Mouse (Mus musculus) skeletal muscle tissue, adult 2 months (tissue): ENCODE data around the gene Ccm2.
A peak's percentile ranks its signal among the peaks of the same experiment; 100 is the strongest.

Experiments
- DNase-seq: peaks from one replicate; pipeline ENCODE4 v3.0.0-alpha.2; 2012; ENCODE audit warnings: low read depth, low spot score

Gene Ccm2

GRCm38 (mm10) chr11:6581560-6581959 lies 34.9 kb downstream of the Ccm2 start:
- DNase-seq: no peak

DNA sequence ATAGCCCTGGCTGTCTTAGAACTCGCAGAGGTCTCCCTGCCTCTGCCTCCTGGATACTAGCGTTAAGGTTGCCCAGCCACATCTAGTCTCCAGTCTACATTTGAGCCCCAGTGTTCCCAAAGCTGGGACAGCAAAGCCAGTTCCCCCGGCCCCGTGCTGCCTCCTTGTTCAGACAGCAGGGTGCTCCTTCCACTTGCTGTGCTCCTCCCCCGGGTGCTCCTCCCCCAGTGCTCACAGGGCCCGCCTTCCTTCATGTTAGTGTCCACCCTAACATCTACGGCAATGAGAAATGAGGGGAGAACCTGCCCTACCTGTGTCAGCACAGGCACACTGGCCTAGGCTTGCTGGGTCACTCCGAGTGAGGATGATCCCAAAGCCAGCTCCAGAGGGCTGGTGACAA lies 39.1 kb downstream of the Ccm2 start:
- DNase-seq: no peak

DNA sequence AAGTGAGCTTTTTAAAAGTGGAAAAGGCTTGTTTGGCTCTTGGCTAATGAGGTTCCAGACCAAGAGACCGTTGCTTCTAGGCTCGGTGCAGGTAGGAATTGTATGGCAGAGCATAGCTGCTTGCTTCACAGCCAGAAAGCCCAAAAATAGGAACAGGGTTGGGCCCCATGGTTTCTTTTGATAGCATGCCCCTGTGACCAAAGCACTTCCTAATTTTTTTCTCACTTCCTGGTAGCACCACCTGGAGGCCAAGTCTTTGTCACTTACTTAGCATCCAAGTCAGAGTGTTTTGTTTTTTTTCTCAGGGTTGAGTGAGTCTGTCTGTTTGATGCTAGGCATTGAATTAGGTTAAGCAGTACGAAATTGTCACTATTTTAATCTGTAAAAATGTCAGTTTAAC lies 40.0 kb downstream of the Ccm2 start:
- DNase-seq: peak; percentile 38

GRCm38 (mm10) chr11:6587249-6587940 lies 40.7 kb downstream of the Ccm2 start:
- no peak for DNase-seq

GRCm38 (mm10) chr11:6588295-6588694 lies 41.6 kb downstream of the Ccm2 start:
- DNase-seq: no peak

GRCm38 (mm10) chr11:6589838-6590237 lies 43.2 kb downstream of the Ccm2 start:
- no peak for DNase-seq

GRCm38 (mm10) chr11:6590933-6591675 lies 44.4 kb downstream of the Ccm2 start:
- no peak for DNase-seq

- no peak for DNase-seq
Measured at GRCm38 (mm10) chr11:6593406-6593805, 46.7 kb downstream of the Ccm2 start.

- no peak for DNase-seq
Measured at GRCm38 (mm10) chr11:6594845-6595244, 48.2 kb downstream of the Ccm2 start.

DNA sequence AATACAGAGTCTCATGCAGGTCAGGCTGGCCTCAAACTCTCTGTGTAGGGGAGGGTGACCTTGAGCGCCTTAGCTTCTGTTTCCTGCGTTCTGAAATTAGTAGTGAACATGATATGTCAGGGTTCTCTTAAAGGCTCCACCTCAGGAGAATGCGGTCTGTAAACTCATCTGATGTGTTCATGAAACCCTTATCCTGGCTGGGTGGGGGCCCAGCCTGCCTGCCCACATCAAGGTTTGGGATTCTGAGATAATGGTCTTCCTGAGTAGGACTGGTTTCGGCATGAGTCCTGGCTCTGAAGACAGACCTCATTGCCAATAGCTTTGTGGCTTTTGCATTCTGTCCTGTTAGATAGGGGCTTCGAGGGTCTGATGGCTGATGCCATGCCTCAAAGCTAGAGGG lies 48.7 kb downstream of the Ccm2 start:
- DNase-seq: no peak

- no peak for DNase-seq
Measured at GRCm38 (mm10) chr11:6596205-6596604, 49.5 kb downstream of the Ccm2 start.

DNA sequence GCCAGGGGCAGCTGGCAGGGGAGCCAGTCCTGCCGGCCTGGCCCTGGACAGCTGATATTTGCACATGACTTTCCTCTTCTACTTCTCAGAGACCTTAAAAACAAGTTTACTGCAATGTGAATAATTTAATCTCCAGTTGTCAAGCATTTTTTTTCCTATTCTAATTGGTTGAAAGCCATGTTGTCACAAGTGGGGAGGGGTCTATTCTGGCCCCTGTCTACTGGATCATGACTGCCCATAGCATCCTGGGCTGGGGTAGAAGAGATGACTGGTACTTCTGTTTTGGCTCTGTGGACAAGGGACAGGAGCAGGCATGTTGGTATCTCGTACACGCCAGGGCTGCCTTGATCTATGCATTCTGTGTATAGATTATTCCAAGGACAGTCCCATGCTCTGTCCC lies 49.9 kb downstream of the Ccm2 start:
- DNase-seq: no peak

GRCm38 (mm10) chr11:6597523-6597922 lies 50.8 kb downstream of the Ccm2 start:
- DNase-seq: no peak

- DNase-seq: peak; percentile 32
Measured at GRCm38 (mm10) chr11:6598191-6598889, 51.7 kb downstream of the Ccm2 start.

- DNase-seq: no peak
Measured at GRCm38 (mm10) chr11:6599011-6599681, 52.5 kb downstream of the Ccm2 start.

DNA sequence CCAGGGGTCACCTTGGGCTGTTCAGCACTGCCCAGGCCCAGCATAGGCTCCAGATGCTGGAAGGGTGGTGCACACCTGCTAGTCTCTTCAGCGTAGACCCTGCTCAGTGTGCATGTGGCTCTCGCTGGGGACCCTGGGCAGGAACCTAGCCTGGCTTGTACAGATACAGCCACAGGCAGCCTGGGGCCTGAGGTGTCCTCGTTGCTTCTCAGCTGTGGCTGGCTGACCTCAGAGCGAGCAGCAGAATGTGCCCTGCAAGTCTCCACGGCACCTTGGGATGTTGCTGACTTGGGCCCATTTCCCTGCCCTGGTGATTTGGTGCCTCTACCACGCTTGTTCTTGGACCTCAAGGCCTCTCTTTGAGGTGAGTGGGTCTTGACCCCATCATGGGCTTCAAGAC lies 53.1 kb downstream of the Ccm2 start:
- DNase-seq: no peak

GRCm38 (mm10) chr11:6600284-6600944 lies 53.7 kb downstream of the Ccm2 start:
- no peak for DNase-seq

DNA sequence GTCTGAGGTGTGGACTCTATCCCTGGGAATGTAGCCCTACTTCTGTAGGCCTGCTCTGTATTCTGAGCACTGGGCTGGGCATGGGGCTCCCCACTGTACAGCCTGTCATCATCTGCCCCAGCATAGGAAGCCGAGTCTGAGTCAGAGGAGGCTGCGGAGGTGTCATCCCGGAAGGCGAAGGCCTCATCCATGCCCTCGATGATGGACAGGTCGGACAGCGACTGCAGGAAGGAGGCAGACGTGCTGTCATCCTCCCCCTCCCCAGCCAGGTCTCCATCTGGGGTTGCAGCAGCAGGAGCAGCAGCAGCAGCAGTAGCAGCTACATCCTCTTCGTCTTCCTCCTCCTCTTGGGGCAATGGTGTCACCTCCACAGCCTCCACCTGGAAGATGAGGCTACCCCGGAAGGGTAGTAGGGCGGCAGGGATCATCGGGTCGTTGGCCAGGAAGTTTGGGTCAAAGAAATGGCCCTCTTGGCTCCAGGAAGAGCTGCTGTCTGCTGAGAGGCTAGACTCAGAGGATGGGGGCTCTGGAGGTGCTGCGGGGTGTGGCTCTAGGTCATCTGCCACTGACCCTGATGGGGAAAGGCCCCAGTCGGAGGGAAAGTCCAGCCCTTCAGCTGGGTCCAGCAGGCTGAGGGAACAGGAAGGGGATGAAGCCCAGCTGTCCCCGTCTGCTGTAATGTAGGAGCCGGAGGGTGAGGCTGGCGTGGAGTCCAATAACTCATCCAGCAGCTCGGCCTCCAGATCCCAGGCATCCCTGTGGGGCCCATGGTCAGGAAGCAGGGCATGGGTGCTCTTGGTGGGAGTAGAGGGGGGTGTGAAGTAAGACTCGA lies 55.2 kb downstream of the Ccm2 start:
- no peak for DNase-seq

- no peak for DNase-seq
Measured at GRCm38 (mm10) chr11:6602662-6603061, 56.0 kb downstream of the Ccm2 start.

GRCm38 (mm10) chr11:6603224-6603623 lies 56.5 kb downstream of the Ccm2 start:
- DNase-seq: no peak
